Mouse (Mus musculus) embryo, embryonic 10.5 days (tissue): ENCODE results near the gene Mrps21.
A peak's percentile ranks its signal among the peaks of the same experiment; 100 is the strongest.
"Not testable (repeated sequence)": the region's sequence is repeated elsewhere in the genome, so short reads cannot be mapped to it uniquely, and the experiment has no call there.

Experiments
- DNase-seq: peaks from one replicate; pipeline ENCODE4 v3.0.0-alpha.2; 2015; ENCODE audit warnings: low spot score

The Mrps21 gene

GRCm38 (mm10) chr3:95871392-95871867 is at the start of gene Mrps21:
Gene Mrps21, minus strand, starts transcription at chr3:95871519.
- DNase-seq, result peak; percentile 93

GRCm38 (mm10) chr3:95920532-95920931 is 49.2 kb upstream of the Mrps21 start:
- DNase-seq, result peak; percentile 7

GRCm38 (mm10) chr3:95916760-95917159 is 45.4 kb upstream of the Mrps21 start:
- no peak for DNase-seq

GRCm38 (mm10) chr3:95914706-95915105 is 43.4 kb upstream of the Mrps21 start:
- no peak for DNase-seq

- DNase-seq, result no peak
These were observed 36.3 kb upstream of the Mrps21 start for GRCm38 (mm10) chr3:95907613-95908012.

- peak; percentile 86 for DNase-seq
These were observed 35.5 kb upstream of the Mrps21 start for GRCm38 (mm10) chr3:95906860-95907259.

- DNase-seq, result peak; percentile 86
These were observed 34.7 kb upstream of the Mrps21 start for GRCm38 (mm10) chr3:95905940-95906492.

GRCm38 (mm10) chr3:95905146-95905939 is 34.0 kb upstream of the Mrps21 start:
- peak; percentile 89 for DNase-seq

- DNase-seq, result peak; percentile 76
These were observed 33.2 kb upstream of the Mrps21 start, which contains the start of gene Car14 for GRCm38 (mm10) chr3:95904568-95904967. Gene Car14, minus strand, starts transcription at chr3:95904691.

- peak; percentile 71 for DNase-seq
These were observed 32.6 kb upstream of the Mrps21 start for GRCm38 (mm10) chr3:95903753-95904502.

- DNase-seq, result no peak
These were observed 31.3 kb upstream of the Mrps21 start for GRCm38 (mm10) chr3:95902643-95903042.

GRCm38 (mm10) chr3:95902373-95902625 is 31.0 kb upstream of the Mrps21 start:
- no peak for DNase-seq

GRCm38 (mm10) chr3:95901616-95902372 is 30.5 kb upstream of the Mrps21 start:
- DNase-seq, result no peak

GRCm38 (mm10) chr3:95899800-95900524 is 28.6 kb upstream of the Mrps21 start:
- no peak for DNase-seq

GRCm38 (mm10) chr3:95895501-95895900 is 24.2 kb upstream of the Mrps21 start:
- not testable (repeated sequence) for DNase-seq

- peak; percentile 74 for DNase-seq
These were observed 23.2 kb upstream of the Mrps21 start for GRCm38 (mm10) chr3:95894317-95895160.

GRCm38 (mm10) chr3:95893606-95894316 is 22.4 kb upstream of the Mrps21 start, which contains the start of gene Aph1a:
Gene Aph1a, plus strand, starts transcription at chr3:95893969.
- DNase-seq, result peak; percentile 98

- no peak for DNase-seq
These were observed 21.8 kb upstream of the Mrps21 start for GRCm38 (mm10) chr3:95893126-95893525.
